Mouse (Mus musculus) hindbrain, embryonic 14.5 days (tissue): ENCODE measurements at regions not wholly inside any gene's neighbourhood (a gene's known extent, or its start where the extent isn't known, plus 50 kb on each side); places are given as distances from the start of the nearest gene placed in this dataset. TPM values are rescaled to one million over a fixed set of nuclear protein-coding genes. Genes with fewer than 3 reads are reported as not detected.

Experiments used
- microRNA-seq: library from miRNA; unstranded; fragments of <30 nt; microRNA quantifications from one replicate; pipeline ENCODE4, GENCODE M21; 2016

Small RNAs in the stretch of these regions (microRNA-seq; reads per million reads assigned to microRNA genes)
- gene Gm27392: not detected
